Mouse (Mus musculus) hindbrain, postnatal 0 days (tissue): Measurements from ENCODE around the gene Ctu2. TPM values are rescaled to one million over a fixed set of nuclear protein-coding genes. Genes with fewer than 3 reads are reported as not detected.

Experiments
- ATAC-seq: fragments of 200-750 bp; cut with Nextera tagmentation; 2 replicates; pipeline ENCODE4 v1.8.0; 2017; ENCODE audit warnings: mild to moderate bottlenecking, moderate TSS enrichment, moderate library complexity
- DNase-seq: peaks from one replicate; pipeline ENCODE4 v3.0.0-alpha.2; 2015; ENCODE audit warnings: low spot score
- H3K27ac ChIP-seq: fragments of 300-500 bp; sonication (generic); 2 replicates; pipeline ENCODE4 v1.5.1; 2014; ENCODE audit warnings: mild to moderate bottlenecking
- H3K27me3 ChIP-seq: fragments of 300-500 bp; sonication (generic); 2 replicates; pipeline ENCODE4 v1.6.1; 2014; ENCODE audit warnings: low read length, mixed read lengths; ENCODE audit not compliant: insufficient read depth
- H3K36me3 ChIP-seq: fragments of 300-500 bp; sonication (generic); 2 replicates; pipeline ENCODE4 v1.6.1; 2014; ENCODE audit warnings: low read length, mixed read lengths; ENCODE audit not compliant: insufficient read depth
- H3K4me1 ChIP-seq: fragments of 300-500 bp; sonication (generic); 2 replicates; pipeline ENCODE4 v1.6.1; 2014; ENCODE audit warnings: antibody characterized with exemption, low read length, mixed read lengths; ENCODE audit not compliant: insufficient read depth
- H3K4me2 ChIP-seq: fragments of 300-500 bp; sonication (generic); 2 replicates; pipeline ENCODE4 v1.6.1; 2014; ENCODE audit warnings: low read depth, mild to moderate bottlenecking, low read length, moderate library complexity, mixed read lengths
- H3K4me3 ChIP-seq: fragments of 300-500 bp; sonication (generic); 2 replicates; pipeline ENCODE4 v1.5.1; 2014; ENCODE audit warnings: low read length
- H3K9ac ChIP-seq: fragments of 300-500 bp; sonication (generic); replicated peaks from 2 replicates; pipeline ENCODE4 v1.6.1; 2014; ENCODE audit warnings: mild to moderate bottlenecking, low read length, moderate library complexity, mixed read lengths
- H3K9me3 ChIP-seq: fragments of 300-500 bp; sonication (generic); 2 replicates; pipeline ENCODE4 v1.6.1; 2016; ENCODE audit warnings: low read length, mixed read lengths
- CTCF ChIP-seq: IDR thresholded peaks from 2 replicates; pipeline ENCODE4 v1.5.1; 2016; ENCODE audit warnings: antibody characterized with exemption, control low read depth, low read depth
- WGBS: fragments of 180-500 bp; shearing (Covaris S2); extraction: QIAGEN DNeasy Blood & Tissue Kit; methylation state at CpG from one replicate; pipeline ENCODE4 v1.1.7; 2014; 5-methylcytosine and 5-hydroxymethylcytosine counted together
- polyA plus RNA-seq: library from polyadenylated mRNA; unstranded; fragments of >200 nt; fragmentation: Nextera tagmentation; extraction: Ambion mirVana; gene quantifications from 2 replicates; pipeline ENCODE4 v1.2.1, GENCODE M21; 2015
- total RNA-seq: library from RNA; depleted of rRNA; stranded (reverse); fragments of >200 nt; gene quantifications from 2 replicates; pipeline ENCODE4 v1.2.3, GENCODE M21; 2014

Ctu2 gene
- total and polyA plus RNA-seq, 2 experiments from 2014 or later, result 49.8 to 85.4 TPM

DNA sequence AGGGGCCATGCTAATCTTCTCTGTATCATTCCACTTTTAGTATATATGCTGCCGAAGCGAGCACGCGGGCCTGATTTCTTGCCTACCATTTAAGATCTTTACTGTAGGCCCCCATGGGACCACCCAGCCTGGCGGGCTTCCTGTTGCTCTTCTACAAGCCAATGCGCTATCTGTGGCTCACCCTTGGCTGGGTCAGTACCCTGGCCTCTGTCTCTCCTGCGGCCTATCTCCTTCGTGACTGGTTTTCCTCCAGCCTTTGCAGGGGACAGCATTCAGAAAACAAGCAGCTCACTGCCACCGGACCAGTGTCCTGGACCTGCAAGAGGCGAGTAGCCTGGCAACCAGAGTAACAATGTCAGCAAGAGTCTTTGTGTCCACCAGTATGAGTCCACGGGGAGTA lies 44.7 kb downstream of the Ctu2 start:
- H3K4me3 ChIP-seq, result no peak overlapping the region

DNA sequence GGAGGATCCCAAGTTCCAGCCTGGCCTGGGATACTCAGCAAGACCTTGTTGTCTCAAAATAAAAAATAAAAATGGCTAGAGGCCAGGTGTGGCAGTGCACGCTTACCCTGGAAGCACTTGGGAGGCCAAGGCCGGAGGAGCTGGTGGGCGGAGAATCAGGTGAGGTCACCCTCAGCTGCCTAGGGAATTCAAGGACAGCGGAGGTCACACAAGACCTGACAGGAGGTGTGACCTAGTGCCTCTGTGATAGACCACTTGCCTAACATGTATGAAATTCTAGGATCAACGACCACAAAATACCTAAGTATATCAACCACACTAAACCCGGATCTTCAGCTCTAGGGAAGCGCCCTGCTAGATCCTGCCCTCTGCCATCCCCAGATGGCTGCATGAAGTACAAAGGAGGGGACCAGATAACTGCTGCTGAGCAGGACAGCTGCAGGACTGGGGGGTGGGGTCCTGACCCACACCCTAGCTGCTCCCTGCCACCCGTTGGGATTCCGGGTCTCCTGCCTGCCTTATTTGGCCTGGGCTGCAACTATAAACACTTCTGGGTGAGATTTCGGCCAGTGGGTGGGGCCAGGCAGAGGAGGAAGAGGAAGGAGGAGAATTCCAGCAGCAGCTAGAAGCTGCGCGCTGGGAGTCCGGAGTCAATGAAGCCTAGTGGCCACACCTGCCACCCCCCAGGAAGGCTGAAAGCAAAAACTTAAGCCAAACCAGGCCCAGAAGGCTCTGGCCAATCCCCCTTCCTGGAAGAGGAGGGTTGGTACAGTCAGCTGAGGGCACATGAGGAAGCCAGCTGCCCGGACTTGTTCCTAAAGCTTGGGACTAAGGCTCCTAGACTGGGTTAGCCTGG lies 47.1 kb downstream of the Ctu2 start:
- WGBS, result 54% methylated on average over 14 of the region's 14 CpGs
- Histone ChIP-seq H3K36me3 (no peaks in the 10 kb centered on the region), H3K4me3 (no peak overlapping the region), H3K9me3 (no peaks in the 10 kb centered on the region), H3K4me1 (peaks cover 22% of the 10 kb centered on the region), H3K27me3 (no peaks in the 10 kb centered on the region), H3K4me2 (peak overlapping the region; percentile 33), H3K27ac (peak overlapping the region; percentile 76), H3K9ac (0 out of 2 replicates have a peak overlapping the region, but pooled peaks have one; percentile 13)
- no peak for TF ChIP-seq CTCF
- ATAC-seq (peak; percentile 67), DNase-seq (peak; percentile 54)

More for the DNA sequence above, 44.7 kb downstream of the Ctu2 start:
- H3K9ac ChIP-seq, result no peak overlapping the region
- 61% methylated on average over 11 of the region's 11 CpGs for WGBS
- H3K27ac ChIP-seq, result no peak overlapping the region
- DNase-seq, result no peak
- H3K4me1 ChIP-seq, result peaks cover 22% of the 10 kb centered on the region
- H3K27me3 ChIP-seq, result no peaks in the 10 kb centered on the region
- no peaks in the 10 kb centered on the region for H3K9me3 ChIP-seq
- no peaks in the 10 kb centered on the region for H3K36me3 ChIP-seq
- TF ChIP-seq CTCF, result no peak
- no peak for ATAC-seq
- H3K4me2 ChIP-seq, result no peak overlapping the region

DNA sequence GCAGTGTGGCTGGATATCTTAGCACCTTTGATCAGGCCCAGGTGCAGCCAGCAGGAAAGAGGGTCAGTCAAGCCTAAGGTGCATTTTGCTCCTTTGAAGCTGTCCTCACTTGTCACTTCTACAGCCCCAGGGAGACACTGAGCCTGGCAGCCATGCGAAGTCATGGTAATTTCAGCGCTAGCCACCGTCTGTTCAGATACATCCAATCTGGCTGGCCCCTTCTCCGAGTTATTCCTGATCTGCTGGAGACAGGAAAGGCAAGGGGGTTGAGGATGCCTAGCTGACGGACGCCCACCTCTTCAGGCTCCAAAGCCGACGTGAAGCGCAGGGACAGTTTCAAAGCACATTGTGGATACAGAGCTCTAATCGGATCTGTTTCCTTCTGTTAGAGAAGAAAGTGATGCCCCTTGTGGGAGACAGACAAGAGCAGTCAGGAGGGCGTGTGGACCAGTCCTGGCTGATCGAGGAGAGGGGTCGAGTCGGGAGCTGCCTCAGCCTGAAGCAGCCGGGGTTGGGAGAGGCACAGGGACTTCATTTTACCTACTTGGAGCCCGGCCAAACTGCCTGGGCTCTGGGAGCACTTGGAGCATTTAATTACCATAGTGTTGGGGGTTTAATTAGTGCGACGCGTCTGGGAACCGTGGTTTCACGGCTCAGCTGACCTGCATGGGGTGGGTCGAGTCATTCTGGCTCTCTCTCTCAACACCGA lies 47.9 kb downstream of the Ctu2 start:
- Histone ChIP-seq H3K27me3 (no peaks in the 10 kb centered on the region), H3K36me3 (no peaks in the 10 kb centered on the region), H3K4me3 (no peak overlapping the region), H3K27ac (peak overlapping the region; percentile 76), H3K9me3 (no peaks in the 10 kb centered on the region), H3K9ac (0 out of 2 replicates have a peak overlapping the region, but pooled peaks have one; percentile 19), H3K4me1 (peaks cover 22% of the 10 kb centered on the region), H3K4me2 (peak overlapping the region; percentile 33)
- ATAC-seq (peak; percentile 69), DNase-seq (peak; percentile 66)
- no peak for TF ChIP-seq CTCF
- 12% methylated on average over 23 of the region's 23 CpGs for whole genome bisulfite sequencing

DNA sequence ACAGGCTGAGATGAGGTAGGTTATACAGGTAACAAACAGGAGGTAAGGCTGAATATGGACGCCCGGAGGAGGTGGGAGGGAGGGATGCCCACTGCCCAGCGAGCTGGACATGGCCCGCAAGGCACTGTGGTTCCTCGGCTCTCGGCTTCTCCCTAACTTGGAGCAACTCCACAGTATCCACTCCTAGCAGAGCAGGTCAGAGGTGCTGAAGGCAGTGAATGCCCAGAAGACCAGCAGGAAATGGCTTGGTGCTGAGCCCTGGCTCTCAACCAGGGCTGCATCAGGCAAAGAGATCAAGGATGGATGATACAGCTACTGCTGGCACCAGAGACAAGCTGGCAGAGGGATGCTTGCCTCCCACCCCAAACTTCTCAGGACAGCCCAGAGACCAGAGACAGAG lies 48.6 kb downstream of the Ctu2 start:
- peak overlapping the region; percentile 76; the same call in 1 of the 2 replicates for H3K27ac ChIP-seq
- no peak for TF ChIP-seq CTCF
- no peak for ATAC-seq
- H3K9me3 ChIP-seq, result no peaks in the 10 kb centered on the region
- no peak overlapping the region for H3K9ac ChIP-seq
- peaks cover 22% of the 10 kb centered on the region for H3K4me1 ChIP-seq
- 56% methylated on average over 6 of the region's 6 CpGs for WGBS
- no peaks in the 10 kb centered on the region for H3K36me3 ChIP-seq
- H3K27me3 ChIP-seq, result no peaks in the 10 kb centered on the region
- no peak overlapping the region for H3K4me3 ChIP-seq
- DNase-seq, result no peak
- H3K4me2 ChIP-seq, result peak overlapping the region; percentile 33

DNA sequence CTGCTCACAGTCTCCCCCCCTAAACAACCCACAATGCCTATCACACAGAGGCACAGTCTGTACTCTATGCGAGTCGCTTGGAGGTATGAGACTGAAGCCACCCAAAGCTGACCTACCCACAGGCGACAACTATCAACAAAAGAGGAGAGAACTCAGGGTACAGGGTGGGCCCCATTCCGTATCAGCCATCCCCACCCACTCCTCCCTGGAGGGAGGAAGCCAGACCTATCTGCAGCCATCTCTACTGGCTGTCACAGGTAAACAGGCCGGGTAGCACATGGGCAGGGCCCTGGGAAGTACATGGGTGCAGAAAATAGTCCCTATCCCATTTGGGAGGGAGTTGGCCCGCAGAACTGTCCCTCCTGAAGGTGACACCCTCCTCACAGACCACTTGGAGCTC lies 49.1 kb downstream of the Ctu2 start:
- no peak overlapping the region for H3K4me2 ChIP-seq
- H3K9ac ChIP-seq, result 0 out of 2 replicates have a peak overlapping the region, but pooled peaks have one; percentile 13
- 76% methylated on average over 6 of the region's 6 CpGs for WGBS
- no peak overlapping the region for H3K4me3 ChIP-seq
- no peaks in the 10 kb centered on the region for H3K27me3 ChIP-seq
- H3K9me3 ChIP-seq, result no peaks in the 10 kb centered on the region
- H3K27ac ChIP-seq, result peak overlapping the region; percentile 76; the same call in 1 of the 2 replicates
- no peak for DNase-seq
- H3K4me1 ChIP-seq, result peaks cover 22% of the 10 kb centered on the region
- ATAC-seq, result no peak
- no peaks in the 10 kb centered on the region for H3K36me3 ChIP-seq
- no peak for TF ChIP-seq CTCF

DNA sequence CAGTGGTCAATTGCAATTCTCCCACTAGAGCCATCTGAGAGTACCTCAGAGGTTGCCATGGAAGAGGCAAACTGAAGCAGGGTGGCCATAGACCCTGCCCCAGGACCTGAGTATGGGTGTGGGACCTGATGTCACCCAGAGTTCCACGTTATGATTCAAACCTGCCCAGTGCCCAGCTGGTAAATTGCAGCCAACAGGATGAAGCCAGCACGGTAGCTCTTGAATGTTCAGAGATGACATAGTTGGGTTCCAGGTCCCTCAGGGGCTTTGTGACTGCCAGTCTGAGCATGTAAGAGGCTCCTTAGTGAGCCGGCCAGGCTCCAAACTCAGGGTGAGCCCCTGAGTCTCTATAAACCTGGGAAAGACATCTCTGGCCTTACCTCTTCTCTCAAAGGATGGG lies 50.1 kb downstream of the Ctu2 start:
- Histone ChIP-seq H3K4me3 (no peak overlapping the region), H3K27me3 (no peaks in the 10 kb centered on the region), H3K9me3 (no peaks in the 10 kb centered on the region), H3K4me2 (no peak overlapping the region), H3K27ac (no peak overlapping the region), H3K36me3 (no peaks in the 10 kb centered on the region), H3K9ac (no peak overlapping the region), H3K4me1 (peaks cover 22% of the 10 kb centered on the region)
- 73% methylated on average over 3 of the region's 3 CpGs for WGBS
- DNase-seq (no peak), ATAC-seq (no peak)
- TF ChIP-seq CTCF, result no peak
